Mouse (Mus musculus) lung, adult 2 months (tissue): ENCODE results near the gene Olfr1163.

Source experiments
- CTCF ChIP-seq: fragments of 200-500 bp; IDR thresholded peaks from 2 replicates; pipeline ENCODE4 v1.5.1; 2011; ENCODE audit warnings: mild to moderate bottlenecking, low read length, control low read depth; ENCODE audit not compliant: insufficient read depth
- POLR2A ChIP-seq: fragments of 200-500 bp; IDR thresholded peaks from 2 replicates; pipeline ENCODE4 v1.6.1; 2011; ENCODE audit warnings: low read depth, mild to moderate bottlenecking, control low read depth, low read length, borderline replicate concordance; ENCODE audit errors: extremely low read depth

- TF ChIP-seq POLR2A (no peak), CTCF (no peak)
Observed at GRCm38 (mm10) chr2:88063587-88063986, 8.0 kb downstream of the Olfr1163 start.
